Mouse (Mus musculus) 416B (cell line): ENCODE results near the gene Kctd2.
A peak's percentile ranks its signal among the peaks of the same experiment; 100 is the strongest.
"Not testable (repeated sequence)": the region's sequence is repeated elsewhere in the genome, so short reads cannot be mapped to it uniquely, and the experiment has no call there.

ENCODE experiments used
- DNase-seq: peaks from one replicate; pipeline ENCODE4 v3.0.0; 2011; ENCODE audit warnings: low read depth

Gene Kctd2

DNA sequence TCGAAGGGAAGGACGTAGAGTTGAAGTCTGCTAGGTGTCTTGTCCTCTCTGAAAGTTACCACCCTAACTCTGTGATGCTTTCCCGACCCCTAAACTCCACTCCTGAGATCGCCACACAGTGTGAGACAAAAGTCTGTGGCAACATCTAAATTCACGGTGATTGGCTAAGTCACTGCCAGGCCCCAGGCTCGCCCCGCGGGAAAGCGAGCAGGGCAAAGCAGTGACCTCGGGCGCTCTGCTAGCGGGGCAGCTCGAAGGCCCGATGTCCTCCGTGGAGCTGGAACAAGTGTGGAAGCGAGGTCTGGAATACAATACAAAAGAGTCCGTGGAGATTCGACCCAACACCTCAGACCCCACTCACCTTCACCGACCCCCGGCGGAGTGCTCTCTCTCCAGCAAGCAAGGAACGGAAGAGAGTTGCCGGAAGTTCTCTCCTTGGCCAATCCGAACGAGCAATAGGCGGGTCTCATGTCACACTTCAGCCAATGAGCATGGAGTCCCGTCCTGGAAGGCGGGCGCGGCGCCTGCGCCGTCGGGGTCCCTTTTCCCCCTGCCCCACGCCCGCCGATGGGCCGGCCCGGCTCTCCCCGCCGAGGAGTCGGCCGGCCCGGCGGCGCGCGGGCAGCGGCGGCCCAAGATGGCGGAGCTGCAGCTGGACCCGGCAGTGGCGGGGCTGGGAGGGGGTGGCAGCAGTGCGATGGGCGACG is at the start of gene Kctd2, which contains the start of gene Atp5h:
Gene Kctd2 (plus strand): TSS at position 598 of the 707 bp plus-strand sequence.
Gene Atp5h (minus strand): TSS at position 432 of the 707 bp plus-strand sequence.
- peak; percentile 96 for DNase-seq

DNA sequence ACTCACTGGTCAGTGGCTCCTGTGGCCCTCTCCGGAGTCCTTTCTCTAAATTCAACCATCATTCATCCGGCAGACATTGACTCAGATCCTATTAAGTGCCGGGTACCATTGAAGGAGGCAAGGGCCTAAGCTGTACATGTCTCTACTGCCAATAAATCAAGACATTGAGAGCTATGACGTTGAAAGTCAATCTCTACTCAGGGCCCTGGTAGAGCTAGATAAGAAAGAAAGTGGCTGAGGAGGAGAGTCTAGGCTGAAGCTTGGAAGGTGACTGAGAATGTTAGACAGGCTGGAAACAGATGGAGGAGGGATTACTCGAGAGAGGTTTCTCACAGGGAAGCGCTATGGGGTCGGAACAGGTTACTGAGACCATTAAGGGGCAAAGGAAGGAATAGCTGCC is 49.6 kb upstream of the Kctd2 start:
- DNase-seq, result no peak

DNA sequence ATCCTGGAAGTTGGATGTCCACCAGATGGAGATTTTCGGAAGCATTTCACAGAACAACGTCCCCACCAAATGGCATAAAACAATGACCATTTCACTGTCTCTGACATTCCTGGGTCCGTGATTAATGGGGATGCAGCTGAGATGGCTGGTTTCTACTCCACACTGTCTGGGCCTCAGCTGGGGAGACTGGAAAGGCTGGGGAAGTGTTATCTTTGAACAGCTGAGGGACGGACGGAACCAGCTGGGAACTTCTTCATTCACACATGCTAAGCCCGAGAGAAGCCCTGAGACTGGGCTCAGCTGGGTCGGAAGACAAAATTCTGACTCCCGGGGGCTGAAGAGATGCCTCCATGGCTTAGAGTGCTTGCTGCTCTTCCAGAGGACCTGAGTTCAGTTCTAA is 48.6 kb upstream of the Kctd2 start:
- no peak for DNase-seq

DNA sequence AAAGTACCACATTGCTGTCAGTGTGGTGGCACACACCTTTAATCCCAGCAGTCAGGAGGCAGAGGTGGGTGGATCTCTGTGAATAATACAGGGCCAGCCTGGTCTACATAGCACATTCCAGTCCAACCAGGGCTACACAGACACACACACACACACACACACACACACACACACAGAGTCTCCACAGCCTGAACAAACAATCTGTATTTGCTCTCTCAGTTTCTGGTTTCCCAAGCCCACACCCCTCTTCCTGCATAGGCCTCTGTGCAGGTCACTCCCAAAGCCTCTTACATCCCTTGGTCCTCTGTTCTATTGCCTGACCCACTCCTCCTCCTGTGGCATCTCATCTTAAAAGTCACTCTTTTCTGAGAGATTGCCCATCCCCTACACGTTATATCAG is 47.9 kb upstream of the Kctd2 start:
- DNase-seq, result no peak

DNA sequence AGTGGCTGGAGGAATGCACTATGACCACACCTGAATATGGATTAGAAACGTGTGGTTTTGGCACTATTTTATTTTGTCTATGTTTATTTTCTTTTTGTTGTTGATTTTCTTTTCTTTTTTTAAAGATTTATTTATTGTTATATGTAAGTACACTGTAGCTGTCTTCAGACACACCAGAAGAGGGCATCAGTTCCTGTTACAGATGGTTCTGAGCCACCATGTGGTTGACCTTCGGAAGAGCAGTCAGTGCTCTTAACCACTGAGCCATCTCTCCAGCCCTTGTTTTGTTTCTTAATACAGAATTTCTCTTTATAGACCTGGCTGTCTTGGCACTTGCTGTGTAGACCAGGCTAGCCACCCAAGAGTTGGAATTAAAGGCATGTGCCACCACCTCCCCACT is 47.2 kb upstream of the Kctd2 start:
- no peak for DNase-seq

DNA sequence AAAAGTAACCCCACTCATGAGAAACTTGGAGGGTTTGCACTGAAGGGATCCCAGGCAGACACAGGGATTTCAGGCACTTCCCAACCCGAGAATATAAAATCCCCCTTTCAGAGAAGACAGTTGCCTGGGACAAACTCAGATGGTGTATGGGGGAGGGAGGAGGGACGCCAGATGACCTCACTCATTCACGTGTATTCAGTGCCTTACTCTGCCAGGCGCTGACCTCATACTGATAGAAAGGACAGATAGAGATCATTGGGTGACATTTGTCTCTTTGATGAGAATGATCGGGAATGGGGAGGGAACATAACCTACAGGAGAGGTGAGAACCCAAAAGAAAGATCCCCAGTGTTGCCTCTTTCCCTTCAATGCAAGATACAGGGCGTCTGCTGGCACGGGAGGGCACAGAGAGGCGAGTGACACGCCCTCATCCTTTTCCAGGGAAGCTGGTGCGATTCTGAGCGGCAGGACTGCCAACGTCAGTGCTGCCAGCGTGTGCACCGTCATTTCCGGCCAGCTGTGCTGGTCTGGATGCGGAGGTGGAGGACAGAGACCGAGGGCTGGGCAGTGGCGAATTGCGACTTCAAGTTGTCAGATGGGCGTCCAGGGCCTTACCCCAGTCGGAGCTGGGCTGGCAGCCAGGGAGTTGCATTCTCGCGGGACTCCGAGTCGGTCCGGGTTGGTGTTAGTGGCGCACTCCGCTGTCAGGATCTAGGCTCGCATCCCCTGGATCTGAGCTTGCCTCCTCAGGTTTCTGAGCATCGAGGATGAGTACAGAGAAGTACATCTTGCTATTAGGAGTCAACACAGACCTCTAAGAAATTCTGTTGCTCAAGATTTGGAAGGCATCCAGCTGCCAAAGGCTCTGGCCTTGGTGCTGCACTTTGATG is 45.9 kb upstream of the Kctd2 start:
- DNase-seq, result peak; percentile 51

DNA sequence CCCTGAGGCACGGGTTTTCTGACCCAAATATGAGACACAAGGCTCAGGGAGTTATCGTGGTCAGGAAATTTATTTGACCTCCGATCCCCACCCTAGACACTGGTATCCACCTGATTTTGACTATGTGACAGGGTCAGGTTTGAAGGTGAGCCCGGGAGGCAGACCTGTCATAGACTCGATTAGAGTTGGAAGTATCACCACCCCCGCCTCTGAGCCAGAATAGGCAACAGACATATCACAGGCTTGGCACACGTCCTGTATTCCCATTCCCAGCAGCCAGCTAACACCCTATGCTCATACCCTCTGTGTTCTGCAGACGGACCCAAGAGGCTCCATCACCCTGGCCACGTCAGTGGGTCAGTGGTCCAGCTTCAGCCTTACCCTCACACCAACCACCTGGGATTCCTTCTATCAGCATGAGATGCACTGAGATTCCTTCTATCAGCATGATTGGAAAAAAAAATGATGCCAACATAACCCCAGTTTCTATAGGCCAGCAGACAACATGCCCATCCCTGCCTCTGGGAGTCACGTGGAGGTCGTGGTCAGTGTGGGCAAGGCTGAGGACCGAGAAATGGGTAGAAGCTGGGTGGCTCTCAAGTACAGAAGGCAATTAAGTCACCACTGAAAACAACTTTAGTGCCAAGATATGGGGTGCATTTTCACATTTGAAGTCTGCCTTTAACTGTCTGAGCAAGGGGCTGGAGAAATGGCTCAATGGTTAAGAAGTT is 45.1 kb upstream of the Kctd2 start:
- DNase-seq, result no peak

DNA sequence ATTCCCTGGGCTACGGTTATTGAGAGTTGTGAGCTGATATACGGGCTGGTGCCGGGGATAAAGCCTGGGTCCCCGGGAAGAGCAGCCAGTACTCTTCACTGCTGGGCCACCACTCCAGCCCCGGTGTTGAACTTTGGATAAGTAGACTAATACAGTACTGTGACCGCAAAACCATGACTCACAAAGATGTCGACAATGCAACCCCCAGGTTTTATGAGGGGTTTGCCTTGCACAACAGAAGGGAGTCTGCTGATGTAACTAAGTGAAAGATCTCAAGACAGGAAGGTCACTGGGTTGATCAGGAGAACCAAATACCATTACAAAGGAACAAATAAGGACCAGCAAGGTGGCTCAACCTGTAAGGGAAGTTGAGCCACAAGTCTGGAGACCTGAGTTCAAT is 43.2 kb upstream of the Kctd2 start:
- peak; percentile 80 for DNase-seq

DNA sequence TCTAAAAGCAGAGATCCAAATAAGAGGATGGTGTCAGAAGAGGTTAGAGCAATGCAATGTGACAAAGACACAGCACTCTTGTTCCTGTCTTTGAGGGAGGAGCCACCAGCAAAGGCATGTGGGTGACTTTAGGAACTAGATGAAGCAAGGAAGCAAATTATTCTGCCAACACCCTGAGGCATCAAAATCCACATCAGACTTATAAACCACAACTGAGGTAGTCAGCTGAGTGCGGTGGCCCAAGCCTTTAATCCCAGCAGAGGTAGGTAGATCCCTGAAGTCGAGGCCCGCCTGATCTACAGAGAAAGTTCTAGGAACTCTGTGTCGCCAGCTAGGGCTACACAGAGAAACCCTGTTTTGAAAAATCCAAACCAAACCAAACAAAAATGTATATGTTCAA is 42.7 kb upstream of the Kctd2 start:
- DNase-seq, result peak; percentile 24

DNA sequence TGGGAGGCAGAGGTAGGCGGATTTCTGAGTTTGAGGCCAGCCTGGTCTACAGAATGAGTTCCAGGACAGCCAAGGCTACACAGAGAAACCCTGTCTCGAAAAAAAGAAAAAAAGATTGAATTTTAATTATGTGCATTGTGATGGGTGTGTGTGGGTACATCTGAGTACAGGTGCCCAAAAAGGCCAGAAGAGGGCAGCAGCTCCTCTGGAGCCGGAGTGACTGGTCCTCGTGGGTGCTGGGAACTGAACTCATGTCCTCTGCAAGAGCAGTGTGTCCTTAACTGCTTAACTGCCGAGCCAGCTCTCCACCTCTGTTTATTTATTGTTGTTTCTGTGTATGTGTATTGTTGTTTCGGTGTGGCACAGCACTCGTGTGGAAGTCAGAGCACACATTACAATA is 42.1 kb upstream of the Kctd2 start:
- DNase-seq, result no peak

DNA sequence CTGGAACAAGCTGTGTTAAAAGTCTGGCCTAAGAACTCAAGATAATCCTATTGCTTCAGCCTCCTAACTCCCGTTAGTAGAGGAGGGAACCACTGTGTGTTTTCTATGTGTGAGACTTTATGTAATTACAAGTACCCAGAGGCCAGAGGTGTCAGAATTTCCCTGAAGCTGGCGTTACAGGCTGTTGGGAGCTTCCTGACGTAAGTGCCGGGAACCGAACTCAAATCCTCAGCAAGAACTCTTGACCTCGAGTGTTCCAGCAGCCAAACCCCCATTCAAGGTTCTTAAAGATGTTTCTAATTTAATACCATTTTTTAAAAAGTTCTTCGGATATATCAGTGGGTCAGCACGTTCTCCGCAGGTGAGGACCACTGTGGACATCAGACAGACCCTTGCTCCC is 38.7 kb upstream of the Kctd2 start:
- no peak for DNase-seq

DNA sequence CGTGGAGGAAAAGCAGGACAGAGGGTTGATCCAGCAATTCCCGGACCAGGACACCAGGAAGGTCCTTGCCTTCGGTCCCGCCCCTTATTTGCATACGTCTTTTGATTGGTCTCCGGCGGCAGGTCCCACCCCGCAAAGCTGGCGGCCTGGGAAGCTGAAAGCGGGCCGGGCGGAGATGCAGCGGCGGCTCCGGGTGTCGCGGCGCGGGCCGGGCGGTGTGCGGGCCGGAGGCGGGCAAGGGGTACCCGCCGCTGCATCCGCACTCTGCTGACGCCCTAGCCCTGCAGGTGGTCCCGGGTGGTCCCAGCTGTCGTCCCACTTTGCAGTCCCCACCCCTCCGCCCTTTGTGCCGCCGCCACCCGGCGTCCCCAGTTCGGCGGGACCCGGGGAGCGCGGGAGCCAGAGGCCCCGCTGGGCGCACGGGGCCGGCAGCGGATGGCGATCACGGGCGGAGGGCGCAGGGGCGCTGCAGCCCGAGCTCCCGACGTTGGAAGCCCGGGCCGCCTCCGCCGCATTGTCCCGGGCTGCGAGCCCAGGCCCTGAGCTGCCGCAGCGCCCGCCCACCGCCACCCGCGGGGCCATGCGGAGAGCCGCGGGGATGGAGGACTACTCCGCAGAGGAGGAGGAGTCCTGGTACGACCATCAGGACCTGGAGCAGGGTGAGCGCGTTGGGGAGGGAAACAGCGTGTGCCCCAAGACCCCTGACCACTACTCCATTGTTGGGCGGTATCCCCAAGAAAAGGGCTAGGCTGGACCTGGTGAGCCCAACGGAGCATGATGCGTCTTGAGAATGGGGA is 38.0 kb upstream of the Kctd2 start, which contains the start of gene Cdr2l:
Gene Cdr2l (plus strand): TSS at position 174 of the 797 bp plus-strand sequence.
- no peak for DNase-seq

DNA sequence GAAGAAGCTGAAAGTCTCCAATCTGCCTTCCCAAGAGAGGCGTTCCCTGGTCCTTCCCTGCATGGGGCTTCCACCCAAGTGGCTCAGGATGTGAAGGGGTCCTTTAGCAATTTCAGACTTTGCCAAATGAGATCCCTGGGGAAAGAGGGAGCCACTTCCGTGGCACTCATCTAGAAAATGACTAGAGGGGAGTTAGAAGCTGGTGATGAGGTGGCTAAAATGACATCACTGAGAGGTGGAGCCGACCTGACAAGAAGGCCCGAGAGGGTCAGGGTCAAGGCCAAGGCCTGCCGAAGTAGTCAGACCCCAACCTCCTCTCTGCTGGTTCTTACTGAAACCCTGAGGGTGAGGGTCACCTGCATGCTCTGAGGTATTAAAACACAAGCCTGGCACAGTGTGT is 37.0 kb upstream of the Kctd2 start:
- DNase-seq, result no peak

DNA sequence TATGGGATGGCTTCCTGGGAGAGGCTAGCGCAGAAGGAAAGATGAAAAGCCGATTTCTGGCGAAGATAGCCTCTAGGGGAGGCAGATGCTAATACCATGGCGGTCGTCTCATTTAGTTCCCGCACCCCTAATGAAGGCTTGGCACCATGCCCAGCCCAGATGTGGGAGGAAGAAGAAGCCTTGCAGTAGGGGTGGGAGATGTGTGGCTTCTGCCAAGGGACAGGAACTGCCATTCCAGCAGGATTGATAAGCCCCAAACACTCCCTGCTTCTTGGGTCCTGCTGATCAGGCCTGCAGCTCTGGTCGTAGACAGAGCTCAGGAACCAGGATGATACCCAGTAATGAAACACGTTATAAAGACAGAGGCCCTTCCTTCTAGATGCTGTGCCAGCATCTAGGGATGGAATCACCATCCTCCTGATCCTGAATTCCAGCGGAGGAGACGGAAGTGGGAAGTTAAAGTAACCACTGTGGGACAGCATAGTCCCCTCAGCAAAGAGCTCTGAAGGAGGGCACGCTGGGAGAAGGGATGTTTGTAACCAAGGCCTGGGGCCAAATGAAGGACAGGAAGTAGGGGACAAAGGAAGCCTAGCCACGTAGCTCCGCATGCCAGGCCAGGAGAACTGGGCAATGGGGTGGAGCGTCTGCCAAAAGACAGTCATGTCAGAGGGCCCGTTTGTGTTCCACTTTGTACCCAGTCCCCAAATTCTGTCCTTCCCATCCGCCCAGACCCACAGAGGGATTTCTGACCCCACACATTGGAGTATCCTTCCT is 36.0 kb upstream of the Kctd2 start:
- DNase-seq, result no peak

DNA sequence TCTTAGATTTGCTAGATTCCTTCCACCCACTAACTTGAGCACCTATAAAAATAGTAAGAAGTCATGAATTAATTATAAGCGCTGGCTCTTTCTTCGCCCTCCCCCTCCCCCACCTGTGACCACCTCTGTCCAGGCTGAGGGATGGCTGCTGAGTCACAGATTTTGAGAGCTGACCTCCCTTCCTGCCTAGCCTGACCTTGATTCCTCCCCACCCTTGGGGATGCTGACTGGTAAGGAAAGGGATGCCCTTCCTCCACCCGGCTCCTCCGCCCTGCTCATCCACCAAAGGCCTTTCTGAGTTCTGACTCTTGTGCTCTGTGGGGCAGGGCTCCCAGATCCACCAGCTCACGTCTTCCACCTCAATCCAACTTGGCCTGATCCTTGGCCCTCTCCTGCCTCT is 35.3 kb upstream of the Kctd2 start:
- DNase-seq, result no peak

DNA sequence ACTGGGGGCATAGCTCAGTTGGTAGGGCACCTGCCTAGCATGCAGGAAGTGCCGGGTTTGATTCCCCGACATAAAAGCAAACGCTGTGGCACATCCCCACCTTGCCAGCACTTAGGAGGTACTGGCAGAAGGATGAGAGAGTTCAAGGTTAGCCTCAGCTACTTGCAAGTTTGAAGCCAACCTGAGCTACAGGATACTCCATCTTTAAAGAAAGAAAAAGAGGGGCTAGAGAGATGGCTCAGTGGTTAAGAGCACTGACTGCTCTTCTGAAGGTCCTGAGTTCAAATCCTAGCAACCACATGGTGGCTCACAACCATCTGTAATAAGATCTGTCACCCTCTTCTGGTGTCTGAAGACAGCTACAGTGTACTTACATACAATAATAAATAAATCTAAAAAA is 33.1 kb upstream of the Kctd2 start:
- DNase-seq, result not testable (repeated sequence)

DNA sequence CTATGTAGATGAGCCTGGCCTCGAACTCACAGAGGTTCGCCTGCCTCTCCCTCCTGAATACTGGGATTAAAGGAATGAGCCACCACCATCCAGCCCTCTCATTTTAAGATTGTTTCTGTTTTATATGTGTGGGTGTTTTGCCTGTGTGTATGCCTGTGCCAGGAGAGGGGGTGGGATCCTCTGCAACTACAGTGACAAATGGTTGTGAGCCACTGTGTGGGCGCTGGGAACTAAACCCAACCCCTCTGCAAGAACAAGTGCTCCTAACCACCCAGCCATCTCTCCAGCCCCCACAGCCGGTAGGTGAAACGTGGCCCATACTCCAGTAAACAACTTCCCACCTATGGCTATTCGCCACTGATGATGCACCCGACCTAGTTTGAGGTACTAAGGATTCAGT is 28.6 kb upstream of the Kctd2 start:
- no peak for DNase-seq

DNA sequence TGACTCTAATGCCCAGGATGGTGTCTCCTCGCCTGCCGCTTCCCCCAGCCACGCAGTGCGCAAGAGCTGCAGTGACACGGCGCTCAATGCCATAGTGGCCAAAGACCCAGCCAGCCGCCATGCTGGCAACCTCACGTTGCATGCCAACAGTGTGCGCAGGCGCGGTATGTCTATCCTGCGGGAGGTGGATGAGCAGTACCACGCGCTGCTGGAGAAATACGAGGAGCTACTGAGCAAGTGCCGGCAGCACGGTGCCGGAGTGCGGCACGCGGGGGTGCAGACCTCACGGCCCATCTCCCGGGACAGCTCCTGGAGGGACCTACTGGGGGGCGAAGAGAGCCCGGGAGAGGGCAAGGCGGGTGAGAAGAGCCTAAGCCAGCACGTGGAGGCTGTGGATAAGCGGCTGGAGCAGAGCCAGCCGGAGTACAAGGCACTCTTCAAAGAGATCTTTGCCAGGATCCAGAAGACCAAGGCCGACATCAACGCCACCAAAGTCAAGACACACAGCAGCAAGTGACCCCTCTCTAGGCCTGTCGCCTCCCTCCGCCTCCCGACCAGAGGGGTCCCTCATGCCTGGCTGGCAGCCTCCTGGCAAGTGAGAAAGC is 26.1 kb upstream of the Kctd2 start:
- no peak for DNase-seq

DNA sequence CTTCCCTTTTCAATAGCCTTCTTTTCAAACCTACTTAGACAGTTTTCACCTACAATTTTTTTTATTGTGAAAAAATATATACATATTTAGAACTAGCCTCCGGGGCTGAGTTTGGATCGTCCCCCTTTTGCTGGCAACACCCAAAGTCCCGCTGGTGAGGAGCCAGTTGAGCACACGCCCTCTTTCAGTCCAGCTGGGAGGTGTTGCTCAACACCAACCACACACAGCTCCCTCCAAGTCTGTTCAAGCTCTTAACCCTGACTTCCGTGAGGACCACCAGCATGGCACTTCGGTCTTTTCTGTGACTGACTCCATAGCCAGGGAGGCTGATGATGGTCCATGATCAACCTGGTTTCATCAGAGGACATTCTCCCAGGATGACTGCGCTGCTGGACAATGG is 21.8 kb upstream of the Kctd2 start:
- DNase-seq, result peak; percentile 38

DNA sequence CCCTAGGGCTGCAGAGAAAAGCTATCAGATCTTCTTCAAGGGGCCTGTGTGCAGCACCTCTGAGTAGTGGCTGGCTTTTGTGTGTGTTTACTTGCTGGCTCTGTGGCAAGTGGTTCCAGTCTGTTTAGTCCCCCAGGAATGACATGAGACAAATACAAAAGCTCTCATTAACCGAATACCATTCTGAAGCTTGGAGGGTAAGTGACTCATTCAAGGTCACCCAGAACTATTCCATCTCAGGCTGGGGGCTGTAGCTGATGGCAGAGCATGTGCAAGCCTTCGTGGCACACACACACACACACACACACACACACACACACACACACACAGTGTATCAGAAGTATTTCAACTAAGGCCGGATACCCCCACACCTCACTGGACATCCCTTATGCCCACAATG is 19.8 kb upstream of the Kctd2 start:
- DNase-seq, result no peak
